Mouse (Mus musculus) spleen, adult 12 weeks (tissue): ENCODE measurements around the gene Fbxo28.
A peak's percentile ranks its signal among the peaks of the same experiment; 100 is the strongest.

Experiments
- DNase-seq: peaks from one replicate; pipeline ENCODE4 v3.0.0; 2022; ENCODE audit warnings: low spot score

Gene Fbxo28

DNA sequence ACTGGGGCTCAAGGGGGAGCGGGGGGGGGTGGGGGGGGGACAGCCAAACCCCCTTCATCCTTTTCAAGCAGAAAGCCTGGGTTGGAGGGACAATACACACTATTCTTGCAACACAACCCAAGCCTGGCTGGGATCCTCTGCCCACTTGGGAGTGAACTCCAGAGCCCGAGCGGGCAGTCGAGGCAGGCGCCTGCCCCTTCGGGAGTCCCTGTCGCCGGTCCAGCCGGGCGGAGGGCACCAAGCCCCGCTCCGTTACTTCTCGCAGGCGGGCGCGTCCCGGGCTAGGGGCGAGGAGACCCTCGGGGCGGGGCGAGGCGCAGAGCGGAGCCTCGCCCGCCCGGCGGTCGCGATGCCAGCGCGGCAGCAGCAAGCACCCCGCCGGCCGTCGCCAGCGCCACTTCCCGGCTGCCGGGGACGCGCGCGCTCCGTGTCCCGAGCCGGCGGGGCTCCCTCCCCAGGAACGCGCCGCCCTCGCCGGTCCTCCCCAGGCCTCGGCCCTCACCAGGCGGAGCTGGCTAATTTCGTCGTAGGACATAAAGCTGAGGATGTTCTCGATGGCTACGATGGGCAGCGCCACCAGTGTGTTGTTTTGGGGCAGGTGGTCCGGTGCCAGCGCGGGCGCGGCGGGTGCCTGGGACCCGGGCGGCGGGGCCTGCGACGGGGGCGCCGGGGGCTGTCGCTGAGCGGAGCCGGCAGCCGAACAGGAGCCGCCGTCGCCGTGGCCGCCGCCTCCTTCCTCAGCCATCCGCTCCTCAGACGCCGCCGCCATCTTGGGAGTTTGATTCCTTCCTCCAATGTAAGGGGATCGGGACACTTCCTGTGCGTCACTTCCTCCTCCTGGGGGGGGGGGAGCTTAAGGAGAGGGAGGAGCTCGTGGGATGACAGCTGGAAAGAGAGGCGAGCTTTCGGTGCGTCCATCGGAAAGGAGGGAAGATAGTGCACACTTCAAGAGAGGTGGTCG is at the start of gene Fbxo28:
Gene Fbxo28 (minus strand): TSS at position 809 of the 961 bp plus-strand sequence.
- DNase-seq: peak; percentile 74

GRCm38 (mm10) chr1:182388729-182389128 is 47.3 kb upstream of the Fbxo28 start:
- no peak for DNase-seq

DNA sequence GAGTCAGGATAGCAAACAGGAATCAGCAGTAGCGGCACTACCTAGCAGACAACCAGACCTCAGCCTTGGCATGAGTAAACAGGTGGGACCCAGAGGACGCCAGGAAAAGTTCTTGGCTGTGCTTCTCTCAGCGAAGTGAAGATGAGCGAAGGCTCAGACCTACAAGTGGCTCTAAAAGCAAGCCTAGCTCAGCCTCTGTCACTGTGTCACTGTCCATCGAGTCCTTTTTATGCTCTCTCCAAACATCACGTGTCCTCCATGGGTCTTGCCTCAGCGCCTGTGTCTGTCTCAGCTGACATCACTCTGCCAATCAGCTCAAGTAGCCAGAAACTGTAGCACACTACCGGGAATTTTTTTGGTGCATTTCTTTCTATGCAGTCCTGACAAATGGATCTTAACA is 45.0 kb upstream of the Fbxo28 start:
- no peak for DNase-seq

GRCm38 (mm10) chr1:182383096-182383495 is 41.7 kb upstream of the Fbxo28 start:
- no peak for DNase-seq

DNA sequence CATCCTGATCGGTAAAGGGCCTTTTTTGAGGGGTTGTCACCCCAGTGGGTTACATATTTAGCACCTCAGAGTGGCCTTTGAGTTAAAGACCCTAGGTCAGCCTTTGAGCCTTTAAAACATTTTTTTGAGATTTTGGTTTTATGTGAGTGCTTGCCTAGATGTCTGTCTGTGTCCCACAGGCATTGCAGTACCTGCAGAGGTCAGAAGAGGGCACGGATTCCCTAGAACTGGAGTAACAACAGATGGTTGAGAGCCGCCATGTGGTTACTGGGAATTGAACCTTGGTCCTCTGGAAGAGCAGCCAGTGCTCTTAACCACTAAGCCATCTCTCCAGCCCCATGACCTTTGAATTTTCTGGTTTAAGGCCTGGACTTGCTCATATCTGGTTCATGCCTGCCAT is 39.9 kb upstream of the Fbxo28 start:
- DNase-seq: no peak

GRCm38 (mm10) chr1:182380683-182381082 is 39.3 kb upstream of the Fbxo28 start:
- DNase-seq: no peak

GRCm38 (mm10) chr1:182378876-182379275 is 37.4 kb upstream of the Fbxo28 start:
- no peak for DNase-seq

- DNase-seq: no peak
Measured at GRCm38 (mm10) chr1:182378205-182378835, 36.9 kb upstream of the Fbxo28 start.

GRCm38 (mm10) chr1:182377519-182377918 is 36.1 kb upstream of the Fbxo28 start:
- DNase-seq: no peak

DNA sequence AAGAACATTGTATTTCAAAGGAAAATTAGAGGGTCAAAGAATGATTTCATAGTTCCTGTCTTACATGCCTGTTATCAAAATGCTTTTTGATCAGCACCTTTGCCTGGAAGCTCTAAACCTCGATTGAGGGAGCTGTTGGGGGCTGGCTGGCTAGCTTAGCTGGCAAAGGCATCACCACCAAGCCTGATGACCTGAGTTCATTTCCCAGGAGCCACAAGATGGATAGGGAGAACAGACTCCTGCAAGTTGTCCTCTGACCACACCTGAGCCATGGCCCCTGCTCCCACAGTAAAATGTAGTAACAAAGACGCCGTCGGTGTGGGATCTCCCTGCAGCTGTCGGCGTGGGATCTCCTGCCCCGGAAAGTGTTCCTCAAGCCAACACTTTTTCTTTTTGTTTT is 35.4 kb upstream of the Fbxo28 start:
- DNase-seq: no peak

GRCm38 (mm10) chr1:182376221-182376620 is 34.8 kb upstream of the Fbxo28 start:
- no peak for DNase-seq

GRCm38 (mm10) chr1:182371891-182372290 is 30.5 kb upstream of the Fbxo28 start:
- no peak for DNase-seq

GRCm38 (mm10) chr1:182369435-182369834 is 28.0 kb upstream of the Fbxo28 start:
- DNase-seq: no peak

DNA sequence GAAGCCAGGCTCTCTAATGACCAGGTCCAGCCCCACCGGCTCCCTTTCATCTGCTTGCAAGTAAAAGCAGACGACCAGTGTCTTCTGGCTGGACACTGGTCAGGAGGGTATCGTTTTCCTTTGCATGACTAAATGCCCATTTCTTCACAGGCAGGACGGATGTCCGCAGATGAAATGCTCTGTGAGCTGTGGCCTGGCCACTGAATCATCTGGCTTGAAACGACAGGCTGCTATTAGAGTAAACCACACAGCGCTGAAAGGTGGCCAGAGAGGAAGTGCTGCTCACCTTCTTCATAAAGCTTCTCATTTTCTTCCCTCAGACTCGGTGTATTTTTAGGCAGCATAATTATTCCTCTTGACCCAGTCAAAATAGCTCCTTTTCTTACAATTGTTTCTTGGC is 27.4 kb upstream of the Fbxo28 start:
- no peak for DNase-seq

DNA sequence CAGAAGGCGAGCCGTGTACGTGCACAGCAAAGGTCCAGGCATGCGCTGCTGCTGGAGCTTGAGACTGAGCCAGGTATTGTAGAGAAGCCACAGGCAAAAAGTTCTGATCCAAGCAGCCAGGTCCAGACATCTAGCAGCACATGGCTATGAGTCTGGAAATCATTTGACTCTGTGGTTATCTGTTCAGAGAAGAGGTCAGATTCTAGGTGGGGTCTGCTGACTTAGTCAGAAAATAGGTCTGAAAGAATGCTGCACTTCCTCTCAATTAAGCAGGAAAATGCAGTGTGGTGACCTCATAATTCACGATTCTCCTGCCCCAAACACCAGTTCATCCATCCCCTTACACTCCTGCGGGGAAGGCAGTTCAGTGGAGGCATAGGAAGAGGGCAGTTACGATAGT is 26.9 kb upstream of the Fbxo28 start:
- no peak for DNase-seq

DNA sequence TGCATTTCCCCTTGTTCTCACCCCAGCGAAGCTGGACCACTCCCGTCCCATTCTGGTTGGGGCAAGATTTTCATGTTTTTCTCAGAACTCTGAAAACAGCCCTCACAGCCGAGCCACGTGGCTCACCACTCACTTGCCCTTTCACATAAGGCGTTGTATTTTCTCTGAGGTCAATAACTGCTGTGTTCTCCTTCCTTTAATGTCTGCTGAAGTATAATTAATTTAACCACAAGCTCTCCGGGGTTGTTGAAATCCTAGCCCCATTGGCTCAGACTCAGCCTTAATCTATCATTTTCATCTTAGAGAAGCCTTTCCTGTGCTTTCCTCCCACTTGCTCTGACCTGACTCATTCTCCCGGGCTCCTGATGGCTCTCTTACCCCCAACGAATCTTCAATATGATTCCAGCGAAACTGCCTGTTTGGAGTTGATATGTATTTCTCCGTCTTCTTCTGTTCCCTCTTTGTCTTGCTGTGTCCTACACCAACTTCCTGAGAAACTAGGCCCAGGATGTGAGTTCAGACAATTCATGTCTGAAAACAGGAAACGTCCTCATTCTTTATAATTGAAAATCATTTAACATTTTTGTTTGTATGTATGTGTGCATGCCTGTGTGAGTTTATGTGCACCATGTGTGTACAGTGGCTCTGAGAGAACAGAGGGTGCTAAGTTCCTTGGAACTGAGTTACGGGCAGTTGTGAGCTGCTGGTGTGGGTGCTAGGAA is 22.4 kb upstream of the Fbxo28 start:
- no peak for DNase-seq

DNA sequence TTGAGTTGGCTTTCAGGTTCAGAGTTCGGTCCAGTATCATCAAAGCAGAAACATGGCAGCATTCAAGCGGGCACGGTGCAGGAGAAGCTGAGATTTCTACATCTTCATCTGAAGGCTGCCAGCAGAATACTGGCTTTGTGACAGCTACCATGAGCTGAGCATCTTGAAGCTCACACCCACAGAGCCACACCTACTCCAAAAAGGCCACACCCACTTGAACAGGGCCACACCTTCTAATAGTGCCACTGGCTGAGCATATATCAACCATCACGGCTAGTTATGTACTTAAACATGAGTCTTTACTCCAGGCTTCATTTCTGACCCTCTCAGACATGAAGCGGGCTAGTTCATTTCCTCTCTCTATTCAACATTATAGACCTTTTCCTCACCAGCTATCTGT is 21.3 kb upstream of the Fbxo28 start:
- no peak for DNase-seq

DNA sequence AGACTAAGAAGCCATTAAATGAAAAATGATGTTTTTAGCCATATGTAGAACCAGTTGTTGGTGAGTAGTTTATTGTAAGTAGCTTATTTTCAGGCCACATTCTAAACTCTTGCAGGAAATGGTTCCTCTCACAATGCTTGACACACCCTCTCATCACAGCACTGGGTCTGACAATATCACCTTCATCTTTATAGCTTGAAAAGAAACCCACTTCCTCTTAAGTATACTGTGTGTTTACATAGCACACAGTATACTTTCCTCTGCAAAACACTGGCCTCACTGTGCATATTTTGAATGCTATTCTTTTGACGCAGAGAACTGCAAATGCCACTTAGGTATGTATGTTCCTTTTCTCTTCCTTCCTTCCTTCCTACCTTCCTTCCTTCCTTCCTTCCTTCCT is 16.7 kb upstream of the Fbxo28 start:
- DNase-seq: no peak

DNA sequence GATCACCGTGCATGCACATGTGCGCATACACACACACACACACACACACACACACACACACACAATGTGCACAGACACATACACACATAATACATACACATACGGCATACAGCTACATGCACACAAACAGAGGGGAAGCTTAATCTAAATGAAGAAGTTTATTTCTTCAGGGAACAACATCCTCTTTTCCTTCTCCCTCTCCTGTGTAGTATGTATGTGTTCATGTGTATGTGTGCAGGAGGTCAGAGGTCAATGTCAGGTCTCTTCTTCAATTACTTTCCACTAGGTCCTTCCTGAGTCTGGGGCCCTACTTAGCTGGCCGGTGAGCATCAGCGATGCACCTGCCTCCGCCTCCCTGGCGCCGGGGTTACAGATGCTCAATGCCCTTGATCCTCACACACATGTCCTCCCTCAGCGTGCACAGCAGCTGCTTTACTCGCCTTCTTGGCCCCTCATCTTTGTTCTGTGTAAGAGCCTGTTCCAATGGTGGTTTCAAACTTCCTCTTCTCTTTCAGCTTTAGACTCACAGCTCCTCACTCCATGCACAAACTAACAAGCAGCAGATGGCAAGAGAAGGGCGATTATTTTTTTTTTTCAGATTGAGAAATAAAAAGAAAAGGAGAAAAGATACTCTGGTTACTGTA is 13.2 kb upstream of the Fbxo28 start:
- no peak for DNase-seq

DNA sequence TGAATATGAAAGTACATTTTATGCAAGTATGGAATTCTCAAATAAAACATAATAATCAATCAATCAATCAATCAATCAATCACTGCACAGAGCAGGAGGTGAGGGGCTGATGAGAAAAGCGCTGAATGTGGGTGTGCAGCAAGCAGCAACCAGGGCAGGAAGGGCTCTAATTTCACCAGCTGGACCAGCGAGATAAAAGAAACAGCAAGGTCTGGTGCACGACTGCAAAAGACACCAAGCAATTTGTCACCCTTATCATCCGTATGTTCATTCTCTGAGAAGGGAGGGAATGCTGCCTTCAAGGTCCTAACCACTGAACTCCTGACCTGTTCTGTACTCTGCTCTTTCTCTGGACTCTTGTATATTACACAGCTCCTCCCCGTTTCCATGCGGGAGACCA is 8.1 kb upstream of the Fbxo28 start:
- DNase-seq: no peak

GRCm38 (mm10) chr1:182346491-182346890 is 5.1 kb upstream of the Fbxo28 start:
- DNase-seq: no peak

GRCm38 (mm10) chr1:182345857-182346256 is 4.4 kb upstream of the Fbxo28 start:
- DNase-seq: no peak
